Mouse (Mus musculus) embryonic facial prominence, embryonic 11.5 days (tissue): Measurements from ENCODE around the gene Zdhhc14. TPM values are rescaled to one million over a fixed set of nuclear protein-coding genes. Genes with fewer than 3 reads are reported as not detected.

Experiments used
- ATAC-seq: fragments of 200-750 bp; cut with Nextera tagmentation; replicated peaks from 2 replicates; pipeline ENCODE4 v1.8.0; 2017; ENCODE audit warnings: low read depth; ENCODE audit not compliant: insufficient number of reproducible peaks, low FRiP score, low TSS enrichment
- DNase-seq: peaks from one replicate; pipeline ENCODE4 v3.0.0-alpha.2; 2015; ENCODE audit warnings: low spot score
- H3K27ac ChIP-seq: fragments of 300-500 bp; sonication (generic); replicated peaks from 2 replicates; pipeline ENCODE4 v1.5.1; 2014; ENCODE audit warnings: mild to moderate bottlenecking, low read depth, low read length, control low read depth
- H3K27me3 ChIP-seq: fragments of 300-500 bp; sonication (generic); 2 replicates; pipeline ENCODE4 v1.6.1; 2014; ENCODE audit warnings: mild to moderate bottlenecking, low read length, moderate library complexity, mixed read lengths; ENCODE audit not compliant: control insufficient read depth, insufficient read depth
- H3K36me3 ChIP-seq: fragments of 300-500 bp; sonication (generic); replicated peaks from 2 replicates; pipeline ENCODE4 v1.6.1; 2014; ENCODE audit warnings: low read depth, mild to moderate bottlenecking, low read length, moderate library complexity, mixed read lengths; ENCODE audit not compliant: control insufficient read depth, insufficient read depth
- H3K4me1 ChIP-seq: fragments of 300-500 bp; sonication (generic); 2 replicates; pipeline ENCODE4 v1.6.1; 2014; ENCODE audit warnings: low read length, mixed read lengths; ENCODE audit not compliant: control insufficient read depth, insufficient read depth
- H3K4me2 ChIP-seq: fragments of 300-500 bp; sonication (generic); 2 replicates; pipeline ENCODE4 v1.6.1; 2014; ENCODE audit warnings: low read depth, mild to moderate bottlenecking, control low read depth, low read length, moderate library complexity
- H3K4me3 ChIP-seq: fragments of 300-500 bp; sonication (generic); 2 replicates; pipeline ENCODE4 v1.5.1; 2014; ENCODE audit warnings: low read depth, low read length, control low read depth
- H3K9ac ChIP-seq: fragments of 300-500 bp; sonication (generic); replicated peaks from 2 replicates; pipeline ENCODE4 v1.6.1; 2014; ENCODE audit warnings: mild to moderate bottlenecking, control low read depth, low read length
- H3K9me3 ChIP-seq: fragments of 300-500 bp; sonication (generic); replicated peaks from 2 replicates; pipeline ENCODE4 v1.6.1; 2016; ENCODE audit warnings: mild to moderate bottlenecking, low read length, inconsistent platforms, mixed read lengths; ENCODE audit not compliant: control insufficient read depth
- WGBS: fragments of 180-500 bp; shearing (Covaris S2); extraction: QIAGEN DNeasy Blood & Tissue Kit; methylation state at CpG from one replicate; pipeline ENCODE4 v1.1.7; 2014; 5-methylcytosine and 5-hydroxymethylcytosine counted together
- polyA plus RNA-seq: library from polyadenylated mRNA; unstranded; fragments of >200 nt; fragmentation: Nextera tagmentation; extraction: Ambion mirVana; gene quantifications from 2 replicates; pipeline ENCODE4 v1.2.1, GENCODE M21; 2014

Gene Zdhhc14
- polyA plus RNA-seq, 1 experiment from 2014 or later, result 2.0 TPM

DNA sequence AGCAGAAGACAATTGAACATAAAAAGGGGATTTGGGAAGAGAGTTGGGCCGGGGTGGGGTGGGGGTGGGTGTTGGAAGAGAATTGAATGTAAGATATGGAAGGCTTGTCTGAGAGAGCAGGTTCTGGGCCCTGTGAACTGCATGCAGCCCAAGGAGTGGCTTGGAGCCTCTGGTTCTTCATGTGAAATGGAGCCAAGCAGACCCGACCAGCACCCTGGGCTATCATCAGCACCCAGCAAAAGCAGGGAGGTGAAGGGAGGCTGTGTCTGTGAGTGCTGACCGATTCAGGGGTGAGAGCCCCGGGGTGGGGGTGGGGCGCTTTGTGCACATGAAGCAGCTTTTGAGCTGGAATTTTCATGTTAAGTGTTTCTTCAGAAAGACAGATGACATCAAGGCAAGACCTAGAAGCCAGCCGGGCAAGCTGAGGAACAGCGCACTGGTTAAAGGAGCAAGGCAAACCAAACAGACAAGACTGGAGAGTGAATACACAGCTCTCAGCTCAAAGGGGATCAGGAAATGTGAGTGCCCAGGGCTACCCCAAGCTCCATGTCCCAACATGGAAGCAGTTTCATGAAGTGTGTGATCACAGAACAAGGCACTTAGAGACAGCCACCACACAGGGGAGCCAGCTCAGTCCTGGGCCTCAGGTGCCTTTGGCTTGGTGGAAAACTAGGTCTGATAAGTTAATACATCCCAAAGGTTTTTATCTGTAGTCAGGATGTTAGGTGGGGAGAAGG lies 308.6 kb downstream of the Zdhhc14 start:
- no peaks in the 10 kb centered on the region for H3K9me3 ChIP-seq
- H3K9ac ChIP-seq, result no peak overlapping the region
- H3K36me3 ChIP-seq, result no peaks in the 10 kb centered on the region
- no peaks in the 10 kb centered on the region for H3K27me3 ChIP-seq
- WGBS, result 77% methylated on average over 7 of the region's 7 CpGs
- H3K4me1 ChIP-seq, result no peaks in the 10 kb centered on the region; the same call in 1 of the 2 replicates
- ATAC-seq (no peak), DNase-seq (no peak)
- H3K27ac ChIP-seq, result no peak overlapping the region
- H3K4me3 ChIP-seq, result no peak overlapping the region
- no peak overlapping the region for H3K4me2 ChIP-seq

DNA sequence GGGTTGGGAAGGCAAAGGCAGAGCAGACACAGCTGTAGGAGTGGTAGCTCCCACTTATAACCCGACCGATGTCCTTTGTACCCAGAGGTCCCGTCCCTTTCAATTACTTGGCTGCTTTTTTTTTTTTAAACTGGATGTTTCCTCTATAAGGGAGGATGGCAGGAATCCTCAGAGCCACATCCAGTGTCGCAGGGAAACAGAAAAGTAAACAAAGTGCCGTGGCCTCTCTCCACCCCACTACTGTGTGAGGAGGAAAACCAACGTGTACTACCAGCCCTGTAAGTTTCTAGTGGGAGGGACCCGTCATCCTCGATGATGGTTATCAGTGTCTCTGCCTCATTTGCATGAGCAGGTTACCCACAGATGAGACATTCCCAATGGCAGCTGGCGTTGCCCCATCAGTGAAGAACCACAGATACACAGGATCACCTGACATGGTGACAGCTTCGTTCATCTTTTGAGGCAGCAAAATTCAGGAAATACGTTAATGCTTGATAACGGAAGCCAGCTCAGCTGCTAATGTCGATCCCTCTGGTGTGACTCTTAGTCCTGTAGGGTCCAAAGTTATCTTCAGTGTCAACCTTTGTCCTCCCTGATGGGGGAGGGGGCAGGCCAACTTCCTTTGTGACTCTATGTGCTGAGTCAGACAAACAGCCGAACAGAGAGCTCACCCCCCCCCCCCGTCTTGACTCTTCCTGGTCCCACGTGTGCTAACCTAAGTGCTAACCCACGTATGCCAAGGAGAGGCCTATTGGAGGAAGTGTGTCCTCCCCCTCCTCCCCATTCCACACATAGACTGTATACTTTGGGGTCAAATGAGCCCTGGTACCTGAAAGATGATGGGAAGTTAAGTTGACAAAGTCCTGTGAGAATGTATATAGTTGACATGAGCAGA lies 309.7 kb downstream of the Zdhhc14 start:
- DNase-seq (no peak), ATAC-seq (no peak)
- no peak overlapping the region for H3K27ac ChIP-seq
- no peak overlapping the region for H3K9ac ChIP-seq
- no peaks in the 10 kb centered on the region for H3K36me3 ChIP-seq
- H3K4me2 ChIP-seq, result no peak overlapping the region
- no peaks in the 10 kb centered on the region for H3K9me3 ChIP-seq
- H3K4me3 ChIP-seq, result no peak overlapping the region
- no peaks in the 10 kb centered on the region for H3K27me3 ChIP-seq
- 73% methylated on average over 17 of the region's 17 CpGs for WGBS
- no peaks in the 10 kb centered on the region; the same call in 1 of the 2 replicates for H3K4me1 ChIP-seq

DNA sequence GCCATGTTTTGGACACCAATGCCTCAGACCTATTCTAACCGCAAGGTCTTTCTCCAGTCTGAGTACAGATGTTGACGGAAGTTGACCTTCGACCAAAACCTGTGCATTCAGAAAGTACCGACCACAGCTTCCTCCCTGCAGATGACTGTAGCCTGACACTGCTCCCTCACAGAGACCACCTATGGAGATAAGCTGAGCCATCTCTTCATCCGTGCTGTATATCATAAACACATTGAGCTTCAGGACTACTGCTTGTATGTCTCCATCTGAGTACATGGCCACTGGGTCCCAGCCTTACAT lies 310.2 kb downstream of the Zdhhc14 start:
- no peak overlapping the region for H3K4me3 ChIP-seq
- H3K4me2 ChIP-seq, result no peak overlapping the region
- WGBS, result 82% methylated on average over 5 of the region's 5 CpGs
- no peak overlapping the region for H3K9ac ChIP-seq
- H3K9me3 ChIP-seq, result no peaks in the 10 kb centered on the region
- H3K36me3 ChIP-seq, result no peaks in the 10 kb centered on the region
- no peaks in the 10 kb centered on the region for H3K27me3 ChIP-seq
- H3K4me1 ChIP-seq, result no peaks in the 10 kb centered on the region; the same call in 1 of the 2 replicates
- DNase-seq (no peak), ATAC-seq (no peak)
- no peak overlapping the region for H3K27ac ChIP-seq

Other genes with a start within 250 kb of the Zdhhc14 start
- gene Ldhal6b, start 73.8 kb upstream of the Zdhhc14 start, polyA plus RNA-seq, result not detected in 2 replicates
- 155 and 160 TPM in 2 replicates for gene Tmem242, start 52.3 kb upstream of the Zdhhc14 start, polyA plus RNA-seq